Mouse (Mus musculus) ES-E14 (cell line): ENCODE data around the gene Pla2g12b.

Experiments
- MAFK ChIP-seq: IDR thresholded peaks from 2 replicates; pipeline ENCODE4 v1.6.1; 2014; ENCODE audit warnings: mild to moderate bottlenecking, low read depth, low read length, inconsistent platforms; ENCODE audit not compliant: insufficient read depth
- ZC3H11A ChIP-seq: IDR thresholded peaks from 2 replicates; pipeline ENCODE4 v1.6.1; 2012; ENCODE audit warnings: low read depth, mild to moderate bottlenecking, inconsistent platforms, low read length, borderline replicate concordance

DNA sequence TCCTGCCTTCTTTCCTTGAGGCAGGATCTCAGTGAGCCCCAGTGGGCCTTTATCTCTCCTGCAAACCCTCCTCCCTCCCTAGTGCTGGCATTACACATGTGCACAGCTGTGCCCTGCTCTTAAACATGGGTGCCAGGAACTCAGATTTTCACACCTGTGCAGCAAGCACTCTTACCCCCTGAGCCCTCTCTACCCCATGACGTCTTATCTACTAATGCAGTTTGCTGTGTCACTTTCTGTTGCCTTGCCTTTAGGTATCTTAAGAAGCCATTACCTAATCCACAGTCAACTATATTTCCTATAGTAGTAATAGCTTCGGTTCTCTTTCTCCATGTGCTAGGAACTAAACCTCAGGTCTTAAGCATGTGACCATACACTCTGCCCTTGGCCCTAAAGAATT, 40.3 kb upstream of the Pla2g12b start:
- TF ChIP-seq MAFK: no peak
- no peak for TF ChIP-seq ZC3H11A
